Mouse (Mus musculus) midbrain, embryonic 13.5 days (tissue): Measurements from ENCODE around the gene Serp2. TPM values are rescaled to one million over a fixed set of nuclear protein-coding genes. Genes with fewer than 3 reads are reported as not detected.

ENCODE experiments used
- ATAC-seq: fragments of 200-750 bp; cut with Nextera tagmentation; 2 replicates; pipeline ENCODE4 v1.8.0; 2017; ENCODE audit warnings: mild to moderate bottlenecking, moderate TSS enrichment, moderate library complexity
- H3K27ac ChIP-seq: fragments of 300-500 bp; sonication (generic); 2 replicates; pipeline ENCODE4 v1.5.1; 2015; ENCODE audit warnings: inconsistent platforms, mild to moderate bottlenecking, moderate library complexity
- H3K27me3 ChIP-seq: fragments of 300-500 bp; sonication (generic); 2 replicates; pipeline ENCODE4 v1.6.1; 2015; ENCODE audit warnings: mild to moderate bottlenecking, inconsistent platforms
- H3K36me3 ChIP-seq: fragments of 300-500 bp; sonication (generic); 2 replicates; pipeline ENCODE4 v1.6.1; 2015; ENCODE audit warnings: mild to moderate bottlenecking, inconsistent platforms
- H3K4me1 ChIP-seq: fragments of 300-500 bp; sonication (generic); replicated peaks from 2 replicates; pipeline ENCODE4 v1.6.1; 2015; ENCODE audit warnings: inconsistent platforms
- H3K4me2 ChIP-seq: fragments of 300-500 bp; sonication (generic); replicated peaks from 2 replicates; pipeline ENCODE4 v1.6.1; 2015; ENCODE audit warnings: moderate library complexity, mild to moderate bottlenecking, inconsistent platforms
- H3K4me3 ChIP-seq: fragments of 300-500 bp; sonication (generic); replicated peaks from 2 replicates; pipeline ENCODE4 v1.5.1; 2015; ENCODE audit warnings: mild to moderate bottlenecking, inconsistent platforms
- H3K9ac ChIP-seq: fragments of 300-500 bp; sonication (generic); replicated peaks from 2 replicates; pipeline ENCODE4 v1.6.1; 2015; ENCODE audit warnings: mild to moderate bottlenecking, inconsistent platforms
- H3K9me3 ChIP-seq: fragments of 300-500 bp; sonication (generic); 2 replicates; pipeline ENCODE4 v1.6.1; 2016; ENCODE audit warnings: mild to moderate bottlenecking, inconsistent platforms
- whole genome bisulfite sequencing: fragments of 180-500 bp; shearing (Covaris S2); methylation state at CpG from one replicate; pipeline ENCODE4 v1.1.7; 2015; 5-methylcytosine and 5-hydroxymethylcytosine counted together
- polyA plus RNA-seq: library from polyadenylated mRNA; unstranded; fragments of >200 nt; fragmentation: Nextera tagmentation; extraction: Ambion mirVana; gene quantifications from 2 replicates; pipeline ENCODE4 v1.2.1, GENCODE M21; 2015

Gene Serp2
- polyA plus RNA-seq, 1 experiment from 2014 or later: 102 TPM

DNA sequence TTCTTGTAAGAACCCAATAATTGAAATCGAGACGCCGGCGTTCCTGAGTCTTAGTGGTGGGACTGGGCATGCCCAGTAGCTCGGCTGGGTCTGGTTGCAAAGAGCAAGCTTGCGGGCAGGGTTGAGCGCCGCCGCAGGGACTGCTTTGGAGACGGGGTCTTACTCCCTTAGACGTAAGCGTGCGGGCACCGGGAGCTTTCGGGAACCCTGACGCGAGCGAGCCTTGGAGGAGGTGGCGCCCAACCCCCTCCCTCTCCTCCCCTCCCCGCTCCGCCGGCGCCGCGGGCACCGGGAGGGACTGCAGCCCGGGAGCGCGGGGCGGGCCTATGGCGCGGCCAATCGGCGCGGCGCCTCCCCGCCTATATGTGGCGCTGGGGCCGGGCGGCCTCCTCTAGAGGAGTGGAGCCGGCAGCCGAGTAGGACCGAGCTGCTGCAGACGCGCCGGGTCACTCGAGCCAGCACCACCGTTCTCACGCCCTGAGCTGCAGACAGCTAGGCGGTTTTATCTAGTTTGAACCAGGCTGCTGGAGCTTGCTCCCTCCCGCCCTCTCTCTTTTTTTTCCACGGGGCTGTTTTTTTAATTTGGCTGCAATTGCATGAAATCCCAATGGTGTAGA lies 52.5 kb downstream of the Serp2 start:
- under 1% methylated on average over 51 of the region's 52 CpGs for WGBS
- Histone ChIP-seq H3K4me2 (peak overlapping the region; percentile 98), H3K27me3 (no peaks in the 10 kb centered on the region), H3K9me3 (no peaks in the 10 kb centered on the region), H3K36me3 (peaks cover 20% of the 10 kb centered on the region), H3K9ac (peak overlapping the region; percentile 99), H3K27ac (peak overlapping the region; percentile 100), H3K4me1 (peaks cover 41% of the 10 kb centered on the region), H3K4me3 (peak overlapping the region; percentile 77)
- peak; percentile 95 for ATAC-seq

DNA sequence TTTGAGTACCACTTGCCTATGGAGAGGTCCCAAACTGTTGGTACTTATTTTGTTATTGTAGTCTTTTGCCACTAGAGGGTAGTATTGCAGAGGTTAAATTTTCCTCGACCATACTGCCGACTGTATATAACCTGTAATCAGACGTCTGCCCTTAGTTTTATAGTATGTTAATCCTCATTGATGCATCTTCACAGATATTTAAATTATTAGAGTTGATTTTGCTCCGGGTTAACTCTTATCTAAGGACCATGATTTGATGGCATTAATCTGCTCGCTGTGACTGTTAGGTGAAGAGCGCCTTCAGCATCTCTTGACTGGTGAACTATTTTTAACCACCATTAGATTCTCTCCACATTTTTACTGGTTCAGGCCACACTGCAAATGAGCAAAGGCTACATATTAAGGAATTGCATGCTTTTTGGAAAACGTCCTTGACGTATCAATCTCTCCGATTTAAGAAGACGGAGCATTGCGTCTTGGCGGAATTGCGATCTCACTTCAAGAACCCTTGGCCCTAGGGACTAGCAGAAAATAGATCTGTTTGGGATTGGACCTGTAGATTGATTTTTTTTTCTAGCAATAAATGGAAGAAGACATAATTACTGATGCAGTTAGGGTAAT lies 53.3 kb downstream of the Serp2 start:
- Histone ChIP-seq H3K4me1 (peaks cover 41% of the 10 kb centered on the region), H3K4me2 (peak overlapping the region; percentile 98)

DNA sequence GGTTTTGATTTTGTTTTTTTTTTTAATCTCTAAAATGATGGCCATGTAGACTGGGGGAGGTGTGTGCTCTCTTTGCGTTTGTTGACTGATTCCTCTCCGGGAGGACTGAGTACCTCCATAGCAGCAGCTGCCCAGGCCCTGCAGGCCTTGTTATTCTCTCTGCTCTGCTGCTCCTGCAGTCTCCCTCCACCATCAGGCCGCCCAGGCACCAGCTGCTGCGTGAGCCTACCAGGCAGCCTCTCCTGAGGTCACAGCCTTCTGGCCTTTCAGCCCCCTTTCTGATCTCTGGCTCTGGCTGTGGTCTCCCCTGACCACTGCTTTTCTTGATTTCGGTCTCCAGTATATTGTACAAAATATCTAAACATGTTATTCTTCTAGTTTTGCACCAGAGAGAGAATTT lies 56.7 kb downstream of the Serp2 start:
- no peaks in the 10 kb centered on the region for H3K36me3 ChIP-seq
- no peaks in the 10 kb centered on the region for H3K9me3 ChIP-seq
- no peak overlapping the region for H3K4me2 ChIP-seq
- peak overlapping the region; percentile 20; the same call in 1 of the 2 replicates for H3K9ac ChIP-seq
- no peak overlapping the region for H3K27ac ChIP-seq
- WGBS: 25% methylated on average over 5 of the region's 5 CpGs
- peaks cover 31% of the 10 kb centered on the region for H3K4me1 ChIP-seq
- ATAC-seq: no peak
- H3K27me3 ChIP-seq: no peaks in the 10 kb centered on the region
- no peak overlapping the region for H3K4me3 ChIP-seq

More for the DNA sequence above, 53.3 kb downstream of the Serp2 start:
- Histone ChIP-seq H3K9ac (peak overlapping the region; percentile 99), H3K9me3 (no peaks in the 10 kb centered on the region), H3K27me3 (no peaks in the 10 kb centered on the region), H3K4me3 (peak overlapping the region; percentile 77), H3K27ac (peak overlapping the region; percentile 100), H3K36me3 (peaks cover 20% of the 10 kb centered on the region)
- ATAC-seq: no peak
- 6% methylated on average over 13 of the region's 13 CpGs for WGBS

DNA sequence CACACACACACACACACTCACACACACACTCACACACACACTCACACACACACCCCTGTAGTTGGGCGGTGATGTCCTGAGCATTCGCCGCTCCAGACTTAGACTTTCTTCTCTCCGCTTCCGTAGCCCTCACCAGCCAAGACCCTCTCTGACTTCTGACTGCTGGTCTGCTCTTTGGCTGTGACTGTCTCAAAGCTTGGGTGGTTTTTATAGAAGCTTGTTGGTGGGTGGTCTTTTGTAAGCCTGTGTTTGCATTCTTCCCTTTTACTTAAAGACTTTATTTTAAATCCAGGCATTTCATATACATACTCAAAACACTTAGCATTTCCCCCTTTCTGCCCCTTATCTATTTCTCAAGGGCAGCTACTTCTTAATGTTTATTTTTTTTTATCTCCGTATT lies 57.2 kb downstream of the Serp2 start:
- ATAC-seq: no peak
- WGBS: 83% methylated on average over 6 of the region's 6 CpGs
- peaks cover 31% of the 10 kb centered on the region for H3K4me1 ChIP-seq
- H3K27me3 ChIP-seq: no peaks in the 10 kb centered on the region
- no peak overlapping the region for H3K4me3 ChIP-seq
- H3K27ac ChIP-seq: no peak overlapping the region
- H3K36me3 ChIP-seq: 0 out of 2 replicates have a peak, but pooled peaks cover 2% of the 10 kb centered on the region
- H3K4me2 ChIP-seq: no peak overlapping the region
- H3K9me3 ChIP-seq: no peaks in the 10 kb centered on the region
- H3K9ac ChIP-seq: no peak overlapping the region; the same call in 1 of the 2 replicates

DNA sequence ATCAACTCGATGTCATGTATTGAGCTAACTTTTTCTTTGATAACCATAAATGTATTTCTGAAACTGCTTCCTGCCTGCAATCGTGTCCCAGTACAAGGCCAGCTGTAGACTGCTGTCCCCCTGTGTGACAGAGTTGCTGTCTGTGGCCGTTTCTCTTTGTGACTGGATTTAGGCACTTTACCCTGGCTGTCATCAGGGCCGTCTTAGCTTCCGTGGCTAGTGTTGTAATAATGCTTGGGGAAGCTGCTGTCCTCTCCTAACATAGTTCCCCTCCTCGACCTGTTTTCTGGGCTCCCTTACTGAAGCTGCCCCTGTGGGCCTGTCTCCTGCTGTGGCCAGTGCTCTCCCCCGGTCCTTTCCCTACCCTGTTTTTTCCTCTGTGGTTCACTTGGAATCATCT lies 58.5 kb downstream of the Serp2 start:
- Histone ChIP-seq H3K27me3 (no peaks in the 10 kb centered on the region), H3K9me3 (no peaks in the 10 kb centered on the region), H3K4me1 (peaks cover 24% of the 10 kb centered on the region), H3K4me2 (no peak overlapping the region), H3K4me3 (no peak overlapping the region), H3K9ac (no peak overlapping the region), H3K36me3 (peaks cover 15% of the 10 kb centered on the region), H3K27ac (no peak overlapping the region)
- 48% methylated on average over 7 of the region's 7 CpGs for WGBS
- no peak for ATAC-seq

DNA sequence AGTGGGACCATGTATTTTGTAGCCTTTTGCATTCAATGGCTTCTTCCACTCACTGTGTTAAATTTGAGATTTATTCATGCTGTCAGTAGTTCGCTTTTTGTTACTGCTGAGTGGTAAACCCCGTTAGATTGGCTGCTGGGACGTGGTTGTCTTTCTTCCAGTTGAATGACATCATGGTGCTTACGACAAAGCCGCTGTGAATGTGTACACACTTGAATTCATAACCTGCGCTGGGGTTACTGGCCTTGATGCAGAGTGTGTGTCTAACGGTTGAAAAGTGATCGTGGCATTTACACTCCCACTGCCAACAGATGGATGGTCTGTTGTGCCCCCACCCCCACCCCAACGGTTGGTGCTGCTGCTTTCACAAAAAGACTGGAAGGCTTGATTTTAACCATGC lies 59.5 kb downstream of the Serp2 start:
- H3K4me2 ChIP-seq: no peak overlapping the region
- WGBS: 59% methylated on average over 9 of the region's 9 CpGs
- H3K27me3 ChIP-seq: no peaks in the 10 kb centered on the region
- H3K9me3 ChIP-seq: no peaks in the 10 kb centered on the region
- no peak overlapping the region for H3K27ac ChIP-seq
- peaks cover 15% of the 10 kb centered on the region for H3K36me3 ChIP-seq
- H3K4me1 ChIP-seq: peaks cover 22% of the 10 kb centered on the region
- H3K9ac ChIP-seq: no peak overlapping the region
- no peak overlapping the region for H3K4me3 ChIP-seq
- ATAC-seq: no peak

DNA sequence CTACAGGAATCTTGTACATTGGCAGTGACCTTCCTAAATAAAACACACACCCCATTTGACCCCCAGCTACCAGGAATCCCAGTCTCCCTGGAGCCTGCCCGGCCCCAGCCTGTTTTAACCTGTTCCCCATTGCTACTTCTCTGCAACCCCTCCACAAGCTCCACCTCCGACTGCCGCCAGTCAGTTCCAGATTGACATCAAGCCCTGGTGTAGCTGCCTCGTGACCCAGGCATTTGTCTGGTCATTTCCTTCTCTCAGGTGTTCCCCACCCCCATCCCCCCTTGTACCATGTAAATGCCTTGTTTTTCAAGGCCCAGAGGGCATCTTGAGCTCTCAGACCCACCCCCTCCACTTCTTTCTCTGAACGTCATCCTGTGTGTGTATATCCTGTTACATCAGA lies 61.7 kb downstream of the Serp2 start:
- Histone ChIP-seq H3K9me3 (no peaks in the 10 kb centered on the region), H3K4me2 (no peak overlapping the region), H3K36me3 (peaks cover 15% of the 10 kb centered on the region), H3K4me3 (no peak overlapping the region), H3K9ac (peak overlapping the region; percentile 32; the same call in 1 of the 2 replicates), H3K27ac (no peak overlapping the region), H3K4me1 (peaks cover 18% of the 10 kb centered on the region), H3K27me3 (no peaks in the 10 kb centered on the region)
- no peak for ATAC-seq
- 64% methylated on average over 5 of the region's 5 CpGs for WGBS

DNA sequence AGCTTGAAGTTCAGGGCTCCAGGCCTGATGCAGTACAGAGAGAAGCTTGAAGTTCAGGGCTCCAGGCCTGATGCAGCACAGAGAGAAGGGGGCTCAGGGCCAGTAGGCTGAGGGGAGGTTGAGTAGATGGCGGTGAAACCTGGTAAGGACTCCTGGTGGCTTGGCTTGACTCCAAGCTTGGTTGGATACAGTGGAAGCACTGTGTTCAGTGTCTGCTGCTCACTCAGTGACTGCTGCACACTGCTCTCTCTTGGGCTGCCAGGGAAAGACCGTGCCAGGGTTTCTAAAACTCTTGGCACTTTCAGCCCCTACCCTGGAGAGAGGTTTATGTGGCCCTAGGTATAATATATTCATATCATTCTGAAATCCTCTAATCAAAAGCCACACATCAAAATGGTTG lies 67.6 kb downstream of the Serp2 start:
- peak; percentile 74 for ATAC-seq
- Histone ChIP-seq H3K4me3 (no peak overlapping the region), H3K4me1 (peaks cover 13% of the 10 kb centered on the region; the same call in 1 of the 2 replicates), H3K27ac (peak overlapping the region; percentile 47; the same call in 1 of the 2 replicates), H3K36me3 (peaks cover 14% of the 10 kb centered on the region), H3K9me3 (no peaks in the 10 kb centered on the region), H3K9ac (no peak overlapping the region), H3K27me3 (no peaks in the 10 kb centered on the region), H3K4me2 (no peak overlapping the region)
- 70% methylated on average over 2 of the region's 2 CpGs for WGBS

DNA sequence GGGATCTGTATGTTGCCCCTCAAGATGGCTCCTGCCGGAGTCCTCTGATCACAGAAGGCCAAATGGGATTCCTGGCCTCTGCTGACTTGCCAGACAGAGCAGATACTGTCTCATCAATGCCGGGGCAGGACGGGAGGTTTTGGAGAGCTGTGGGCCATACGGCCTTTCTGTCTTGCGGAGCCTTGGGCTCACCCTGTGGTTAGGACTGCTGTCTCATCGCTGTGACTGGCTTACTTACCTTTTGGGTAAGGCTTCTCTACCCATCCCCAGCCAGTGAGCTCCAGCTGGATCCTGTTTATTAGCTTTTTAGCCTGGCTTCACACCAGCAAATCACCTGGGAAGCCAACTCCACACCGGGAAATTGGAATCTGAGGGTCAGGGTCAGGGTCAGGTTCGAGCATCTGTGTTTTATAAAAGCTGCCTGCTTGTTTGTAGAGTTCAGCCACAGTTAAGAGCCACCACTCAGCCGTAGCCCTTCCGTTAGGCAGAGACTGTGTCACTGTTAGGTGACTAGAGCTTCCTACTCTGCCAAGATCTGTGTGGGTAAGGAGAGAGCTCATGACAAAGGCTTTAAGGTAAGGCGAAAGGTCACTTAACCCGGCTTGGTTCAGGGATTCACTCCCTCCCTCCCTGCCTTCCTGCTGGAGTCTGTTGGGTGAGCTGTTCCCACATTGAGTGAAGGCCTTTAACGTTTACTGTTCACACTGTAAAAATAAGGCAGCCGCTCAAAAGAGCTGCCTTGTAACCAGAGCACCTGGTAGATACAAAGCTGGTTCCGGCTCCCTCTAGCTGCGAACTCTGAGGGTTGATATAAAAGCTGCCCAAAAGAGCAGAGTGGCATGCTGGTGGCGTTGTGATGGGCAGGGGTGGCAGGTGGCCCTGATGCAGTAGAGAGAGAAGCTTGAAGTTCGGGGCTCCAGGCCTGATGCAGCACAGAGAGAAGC lies 68.3 kb downstream of the Serp2 start:
- H3K9ac ChIP-seq: no peak overlapping the region
- 81% methylated on average over 18 of the region's 18 CpGs for WGBS
- peaks cover 13% of the 10 kb centered on the region; the same call in 1 of the 2 replicates for H3K4me1 ChIP-seq
- H3K9me3 ChIP-seq: no peaks in the 10 kb centered on the region
- no peak overlapping the region for H3K4me3 ChIP-seq
- no peaks in the 10 kb centered on the region for H3K27me3 ChIP-seq
- ATAC-seq: no peak
- H3K4me2 ChIP-seq: no peak overlapping the region
- peaks cover 7% of the 10 kb centered on the region for H3K36me3 ChIP-seq
- peak overlapping the region; percentile 47 for H3K27ac ChIP-seq

DNA sequence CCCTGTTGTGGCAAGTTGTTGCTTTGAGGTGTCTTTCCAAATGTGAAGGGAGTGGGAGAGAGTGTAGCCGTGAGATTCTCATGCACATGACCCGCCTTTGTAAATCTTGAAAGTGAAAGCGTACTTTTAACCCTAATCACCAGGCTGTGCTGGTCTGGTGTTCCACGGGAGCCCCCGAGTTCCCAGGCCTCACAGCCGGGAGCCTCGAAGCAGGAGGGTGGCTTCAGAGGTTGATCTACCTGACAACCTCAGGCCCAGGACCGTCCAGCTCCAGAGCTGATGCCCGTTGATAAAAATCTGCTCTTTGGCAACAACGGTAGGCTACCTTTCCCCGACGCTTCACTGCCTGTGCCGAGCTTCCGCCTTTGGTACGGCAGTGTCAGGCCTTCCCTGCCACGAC lies 69.1 kb downstream of the Serp2 start:
- H3K27me3 ChIP-seq: no peaks in the 10 kb centered on the region
- H3K9me3 ChIP-seq: no peaks in the 10 kb centered on the region
- H3K4me1 ChIP-seq: peaks cover 13% of the 10 kb centered on the region; the same call in 1 of the 2 replicates
- 0 out of 2 replicates have a peak, but pooled peaks cover 6% of the 10 kb centered on the region for H3K36me3 ChIP-seq
- no peak overlapping the region for H3K9ac ChIP-seq
- H3K27ac ChIP-seq: peak overlapping the region; percentile 47; the same call in 1 of the 2 replicates
- no peak for ATAC-seq
- no peak overlapping the region for H3K4me3 ChIP-seq
- 90% methylated on average over 16 of the region's 16 CpGs for WGBS
- no peak overlapping the region for H3K4me2 ChIP-seq

DNA sequence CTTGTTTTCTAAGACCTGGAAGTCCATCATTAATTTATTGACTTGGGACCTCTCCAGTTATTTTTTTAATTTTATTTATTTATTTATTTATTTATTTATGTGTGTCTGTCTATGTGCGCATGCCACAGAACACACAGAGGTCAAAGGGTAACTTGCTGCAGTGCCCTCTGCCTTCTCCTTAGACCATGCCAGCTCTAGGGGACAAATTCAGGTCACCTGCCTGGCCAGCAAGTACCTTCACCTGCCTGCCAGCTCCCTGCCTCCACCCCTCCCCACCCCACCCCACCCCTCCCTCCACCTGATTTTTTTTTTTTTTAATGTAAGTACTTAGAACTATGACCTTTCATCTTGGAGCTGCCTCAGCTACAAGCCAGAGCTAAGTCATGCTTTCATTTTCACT lies 73.0 kb downstream of the Serp2 start:
- no peak for ATAC-seq
- Histone ChIP-seq H3K9me3 (no peaks in the 10 kb centered on the region), H3K4me2 (no peak overlapping the region), H3K27me3 (no peaks in the 10 kb centered on the region), H3K4me1 (peaks cover 12% of the 10 kb centered on the region; the same call in 1 of the 2 replicates), H3K9ac (no peak overlapping the region), H3K36me3 (0 out of 2 replicates have a peak, but pooled peaks cover 9% of the 10 kb centered on the region), H3K4me3 (no peak overlapping the region), H3K27ac (no peak overlapping the region)
- WGBS: 96% methylated on average over 1 of the region's 1 CpGs
